Mouse (Mus musculus): ENCODE results near the gene Rad51b. TPM values are rescaled to one million over a fixed set of nuclear protein-coding genes. Genes with fewer than 3 reads are reported as not detected.

The Rad51b gene
- total and polyA plus RNA-seq, 3 experiments = 1.6 to 45.5 (median 22.0) TPM

DNA sequence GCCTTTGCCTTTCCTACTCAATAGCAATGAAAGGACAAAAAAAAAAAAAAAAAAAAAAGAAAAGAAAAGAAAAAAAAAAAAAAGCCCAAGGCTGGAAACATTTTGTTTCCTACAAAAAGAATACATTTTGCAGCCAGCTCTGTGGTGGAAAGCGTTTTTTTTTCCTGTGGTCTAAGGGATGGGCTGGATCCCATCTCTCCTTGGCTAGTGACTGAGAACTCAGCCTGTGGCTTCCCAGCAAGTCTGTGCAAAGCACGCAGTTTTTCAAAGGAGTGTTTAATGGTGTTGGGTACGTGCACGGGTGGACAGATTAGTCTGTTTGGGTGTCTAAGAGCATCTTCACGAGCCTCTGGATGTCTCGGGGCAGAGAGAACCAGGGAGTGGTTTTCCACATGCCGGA is 487.1 kb downstream of the Rad51b start:
- DNase-seq (ENCODE audit: low spot score) (no peak), ATAC-seq (ENCODE audit: extremely low read depth, insufficient number of reproducible peaks, low FRiP score, poor library complexity, severe bottlenecking) (no peak)
- no peak overlapping the region for H3K4me3 ChIP-seq (ENCODE audit: low read depth, low read length)
- peaks cover 21% of the 10 kb centered on the region for H3K4me1 ChIP-seq (ENCODE audit: insufficient read depth, low read depth, low read length)
- TF ChIP-seq POLR2AphosphoS5 (IDR thresholded peaks at IDR 0.05; ENCODE audit: insufficient replicate concordance, low read depth, low read length) = no peak
- peaks cover 8% of the 10 kb centered on the region for H3K36me3 ChIP-seq (replicated peaks)
- no peaks in the 10 kb centered on the region for H3K27me3 ChIP-seq (ENCODE audit: insufficient read depth, low read length)
- H3K9me3 ChIP-seq (replicated peaks) = peaks cover 5% of the 10 kb centered on the region

DNA sequence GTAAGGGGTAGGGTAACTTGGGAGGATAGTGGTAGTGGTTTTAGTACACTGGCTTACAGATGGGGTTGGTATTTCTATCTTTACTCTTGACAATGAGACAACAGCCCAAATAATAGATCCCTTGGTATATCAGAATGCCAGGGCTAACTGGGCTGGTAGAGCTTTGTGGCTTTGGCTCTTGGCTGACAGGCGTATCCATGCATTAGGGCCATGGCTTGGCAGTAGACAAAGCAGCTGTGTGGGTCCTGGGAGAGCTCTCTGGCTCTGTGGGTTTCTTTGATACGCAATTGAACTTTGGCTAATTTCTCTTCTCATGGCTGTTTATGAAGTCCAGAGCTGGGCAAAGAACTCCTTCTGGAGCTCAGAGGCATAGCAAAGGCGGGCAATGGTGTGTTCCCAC is 488.6 kb downstream of the Rad51b start:
- H3K27me3 ChIP-seq (ENCODE audit: insufficient read depth, low read length) = no peaks in the 10 kb centered on the region
- TF ChIP-seq POLR2AphosphoS5 (IDR thresholded peaks at IDR 0.05; ENCODE audit: insufficient replicate concordance, low read depth, low read length) (no peak), GATA1 (IDR thresholded peaks at IDR 0.05; ENCODE audit: borderline replicate concordance, low read length) (no peak), TAL1 (conservative IDR thresholded peaks at IDR 0.05; ENCODE audit: low read depth, low read length) (no peak), CTCF (IDR thresholded peaks at IDR 0.05; ENCODE audit: low read depth, low read length) (no peak), GATA2 (IDR thresholded peaks at IDR 0.05; ENCODE audit: borderline replicate concordance, low read depth, low read length) (no peak)
- H3K9me3 ChIP-seq (replicated peaks) = peaks cover 5% of the 10 kb centered on the region
- H3K4me1 ChIP-seq (ENCODE audit: insufficient read depth, low read depth, low read length) = peaks cover 14% of the 10 kb centered on the region; the same call in 1 of the 2 replicates
- DNase-seq (ENCODE audit: low spot score) (no peak), ATAC-seq (ENCODE audit: extremely low read depth, insufficient number of reproducible peaks, low FRiP score, poor library complexity, severe bottlenecking) (no peak)
- H3K36me3 ChIP-seq (replicated peaks) = peaks cover 8% of the 10 kb centered on the region
- no peak overlapping the region for H3K4me3 ChIP-seq (ENCODE audit: low read depth, low read length)

DNA sequence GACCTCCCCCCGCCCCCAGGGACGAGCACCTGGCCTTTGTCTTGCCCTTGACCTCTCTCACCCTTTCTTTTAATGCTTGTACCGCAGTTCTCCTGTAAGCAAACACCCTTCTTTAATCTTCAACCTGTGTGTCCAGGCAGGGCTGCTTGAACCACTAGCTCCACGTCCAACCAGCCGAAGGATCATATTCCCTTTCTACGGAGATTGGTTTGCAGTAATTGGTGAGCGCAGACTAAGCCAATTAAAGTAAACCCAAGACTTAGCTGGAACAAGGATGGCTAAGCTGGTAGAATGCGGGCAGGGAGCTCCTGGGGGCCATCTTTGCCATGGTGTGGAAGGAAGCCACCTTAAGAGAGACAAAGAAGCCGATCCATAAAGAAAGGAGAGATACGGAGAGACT is 490.5 kb downstream of the Rad51b start:
- Histone ChIP-seq H3K4me3 (ENCODE audit: low read depth, low read length) (no peak overlapping the region), H3K9me3 (replicated peaks) (peaks cover 4% of the 10 kb centered on the region), H3K4me1 (ENCODE audit: insufficient read depth, low read depth, low read length) (peaks cover 14% of the 10 kb centered on the region; the same call in 1 of the 2 replicates), H3K27me3 (ENCODE audit: insufficient read depth, low read length) (no peaks in the 10 kb centered on the region), H3K36me3 (replicated peaks) (peaks cover 6% of the 10 kb centered on the region)
- no peak for TF ChIP-seq TAL1 (conservative IDR thresholded peaks at IDR 0.05; ENCODE audit: low read depth, low read length)
- TF ChIP-seq CTCF (IDR thresholded peaks at IDR 0.05; ENCODE audit: low read depth, low read length) = no peak
- no peak for TF ChIP-seq POLR2AphosphoS5 (IDR thresholded peaks at IDR 0.05; ENCODE audit: insufficient replicate concordance, low read depth, low read length)
- TF ChIP-seq GATA2 (IDR thresholded peaks at IDR 0.05; ENCODE audit: borderline replicate concordance, low read depth, low read length) = no peak
- no peak for TF ChIP-seq GATA1 (IDR thresholded peaks at IDR 0.05; ENCODE audit: borderline replicate concordance, low read length)
- DNase-seq (ENCODE audit: low spot score) = no peak
- no peak for ATAC-seq (ENCODE audit: extremely low read depth, insufficient number of reproducible peaks, low FRiP score, poor library complexity, severe bottlenecking)

DNA sequence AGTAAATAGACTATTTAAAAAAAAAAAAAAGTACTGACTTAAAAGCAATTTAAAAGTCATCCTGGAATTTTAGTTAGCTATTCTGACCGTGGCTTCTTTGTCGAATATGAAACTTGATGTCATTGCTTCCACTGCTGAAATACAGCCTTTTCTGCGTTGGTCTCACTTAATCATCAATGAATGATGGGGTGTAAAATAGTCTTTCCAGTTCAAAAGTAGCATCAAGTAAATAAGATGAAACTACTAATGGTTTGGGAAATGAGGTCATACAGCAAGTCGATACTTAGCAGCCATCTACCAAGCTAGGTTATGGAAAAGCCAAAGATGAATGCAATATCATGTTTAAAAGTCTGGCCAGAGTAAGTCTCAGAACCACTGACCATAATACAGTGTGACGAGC is 491.3 kb downstream of the Rad51b start:
- peaks cover 2% of the 10 kb centered on the region for H3K36me3 ChIP-seq (replicated peaks)
- no peaks in the 10 kb centered on the region for H3K9me3 ChIP-seq (replicated peaks)
- TF ChIP-seq GATA1 (IDR thresholded peaks at IDR 0.05; ENCODE audit: borderline replicate concordance, low read length) (no peak), GATA2 (IDR thresholded peaks at IDR 0.05; ENCODE audit: borderline replicate concordance, low read depth, low read length) (no peak), CTCF (IDR thresholded peaks at IDR 0.05; ENCODE audit: low read depth, low read length) (no peak), POLR2AphosphoS5 (IDR thresholded peaks at IDR 0.05; ENCODE audit: insufficient replicate concordance, low read depth, low read length) (no peak), TAL1 (conservative IDR thresholded peaks at IDR 0.05; ENCODE audit: low read depth, low read length) (no peak)
- peaks cover 9% of the 10 kb centered on the region; the same call in 1 of the 2 replicates for H3K4me1 ChIP-seq (ENCODE audit: insufficient read depth, low read depth, low read length)
- H3K27me3 ChIP-seq (ENCODE audit: insufficient read depth, low read length) = no peaks in the 10 kb centered on the region
- ATAC-seq (ENCODE audit: extremely low read depth, insufficient number of reproducible peaks, low FRiP score, poor library complexity, severe bottlenecking) (no peak), DNase-seq (ENCODE audit: low spot score) (no peak)
- no peak overlapping the region for H3K4me3 ChIP-seq (ENCODE audit: low read depth, low read length)

DNA sequence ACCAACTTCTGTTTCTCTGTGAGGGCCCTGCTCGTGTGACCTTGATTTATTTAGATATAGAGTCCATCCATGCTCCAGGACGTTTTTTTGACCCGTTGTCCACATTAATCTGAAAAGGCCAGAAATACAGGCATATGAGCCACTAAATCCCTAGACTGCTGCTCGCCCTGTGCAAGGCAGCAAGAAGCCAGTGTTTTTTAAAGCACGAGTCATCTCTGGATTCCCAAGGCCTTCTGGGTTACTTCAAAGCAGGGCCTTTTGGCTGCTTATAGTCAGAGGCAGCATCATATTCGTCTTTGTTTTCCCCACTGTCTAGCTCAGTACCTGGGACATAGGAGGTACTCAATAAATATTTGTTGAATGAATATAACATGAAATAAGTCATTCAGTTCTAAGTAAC is 492.4 kb downstream of the Rad51b start:
- ATAC-seq (ENCODE audit: extremely low read depth, insufficient number of reproducible peaks, low FRiP score, poor library complexity, severe bottlenecking) = no peak
- Histone ChIP-seq H3K4me3 (ENCODE audit: low read depth, low read length) (no peak overlapping the region), H3K27me3 (ENCODE audit: insufficient read depth, low read length) (no peaks in the 10 kb centered on the region), H3K9me3 (replicated peaks) (no peaks in the 10 kb centered on the region), H3K36me3 (replicated peaks) (peaks cover 2% of the 10 kb centered on the region), H3K4me1 (ENCODE audit: insufficient read depth, low read depth, low read length) (peaks cover 8% of the 10 kb centered on the region; the same call in 1 of the 2 replicates)
- TF ChIP-seq CTCF (IDR thresholded peaks at IDR 0.05; ENCODE audit: low read depth, low read length) (no peak), POLR2AphosphoS5 (IDR thresholded peaks at IDR 0.05; ENCODE audit: insufficient replicate concordance, low read depth, low read length) (no peak), TAL1 (conservative IDR thresholded peaks at IDR 0.05; ENCODE audit: low read depth, low read length) (no peak)
- DNase-seq (ENCODE audit: low spot score) = no peak

DNA sequence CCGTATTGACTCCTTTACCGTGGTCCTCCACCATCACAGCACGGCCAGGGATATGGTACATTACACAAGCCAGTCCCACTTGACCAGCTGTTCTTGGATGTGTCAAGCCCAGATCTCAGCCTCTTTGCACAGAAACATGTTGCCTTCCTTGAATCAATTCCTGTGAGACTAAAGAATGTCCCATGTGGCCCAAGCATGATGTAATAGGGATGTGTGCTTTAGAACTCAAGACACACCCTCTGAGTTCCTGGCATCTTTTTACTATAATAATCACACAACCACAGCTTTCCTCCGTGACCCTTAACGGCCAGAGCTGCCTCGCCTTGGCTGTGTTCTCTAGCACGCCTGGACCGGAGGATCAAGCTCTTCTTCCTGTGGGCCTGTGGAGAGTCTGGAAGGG is 496.3 kb downstream of the Rad51b start:
- H3K4me1 ChIP-seq (ENCODE audit: insufficient read depth, low read depth, low read length) = peaks cover 22% of the 10 kb centered on the region
- no peaks in the 10 kb centered on the region for H3K9me3 ChIP-seq (replicated peaks)
- no peak for ATAC-seq (ENCODE audit: extremely low read depth, insufficient number of reproducible peaks, low FRiP score, poor library complexity, severe bottlenecking)
- H3K36me3 ChIP-seq (replicated peaks) = peaks cover 4% of the 10 kb centered on the region
- TF ChIP-seq POLR2AphosphoS5 (IDR thresholded peaks at IDR 0.05; ENCODE audit: insufficient replicate concordance, low read depth, low read length) (no peak), CTCF (IDR thresholded peaks at IDR 0.05; ENCODE audit: low read depth, low read length) (no peak), TAL1 (conservative IDR thresholded peaks at IDR 0.05; ENCODE audit: low read depth, low read length) (no peak), GATA1 (IDR thresholded peaks at IDR 0.05; ENCODE audit: borderline replicate concordance, low read length) (no peak), GATA2 (IDR thresholded peaks at IDR 0.05; ENCODE audit: borderline replicate concordance, low read depth, low read length) (no peak)
- no peak for DNase-seq (ENCODE audit: low spot score)
- H3K4me3 ChIP-seq (ENCODE audit: low read depth, low read length) = no peak overlapping the region
- H3K27me3 ChIP-seq (ENCODE audit: insufficient read depth, low read length) = no peaks in the 10 kb centered on the region

DNA sequence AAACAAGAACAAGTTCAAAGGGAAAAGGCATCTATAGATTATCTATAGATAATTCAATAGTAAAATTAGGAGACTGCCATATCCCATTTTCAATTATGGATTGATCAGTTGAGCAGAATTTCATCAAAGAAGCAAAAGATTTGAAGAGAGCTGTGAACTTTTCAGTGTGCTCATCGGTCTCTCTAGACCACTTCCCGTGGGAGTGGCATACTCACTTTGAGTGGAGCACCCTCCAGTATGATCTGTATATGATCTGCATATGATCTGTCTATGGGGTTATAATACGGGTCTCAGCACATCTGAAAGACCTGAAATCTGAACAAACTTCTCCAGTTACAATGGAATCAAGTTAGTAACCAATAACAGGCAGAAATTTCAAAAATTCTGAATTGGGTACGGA is 497.7 kb downstream of the Rad51b start:
- peaks cover 21% of the 10 kb centered on the region for H3K4me1 ChIP-seq (ENCODE audit: insufficient read depth, low read depth, low read length)
- H3K27me3 ChIP-seq (ENCODE audit: insufficient read depth, low read length) = no peaks in the 10 kb centered on the region
- ATAC-seq (ENCODE audit: extremely low read depth, insufficient number of reproducible peaks, low FRiP score, poor library complexity, severe bottlenecking) = no peak
- H3K36me3 ChIP-seq (replicated peaks) = peaks cover 6% of the 10 kb centered on the region
- TF ChIP-seq POLR2AphosphoS5 (IDR thresholded peaks at IDR 0.05; ENCODE audit: insufficient replicate concordance, low read depth, low read length) (no peak), CTCF (IDR thresholded peaks at IDR 0.05; ENCODE audit: low read depth, low read length) (no peak)
- H3K4me3 ChIP-seq (ENCODE audit: low read depth, low read length) = no peak overlapping the region
- H3K9me3 ChIP-seq (replicated peaks) = no peaks in the 10 kb centered on the region
- no peak for DNase-seq (ENCODE audit: low spot score)
